Mouse (Mus musculus) frontal cortex, adult 2 months (tissue): Measurements from ENCODE around the gene Pebp1. TPM values are rescaled to one million over a fixed set of nuclear protein-coding genes. Genes with fewer than 3 reads are reported as not detected.
"Not testable (repeated sequence)": the region's sequence is repeated elsewhere in the genome, so short reads cannot be mapped to it uniquely, and the experiment has no call there.

ENCODE experiments used
- DNase-seq, 2 experiments: peaks; one replicate each; pipeline ENCODE4 v3.0.0; 2022; ENCODE audit warnings: low spot score in 1 of 2; ENCODE audit errors: extremely low spot score in 1 of 2
- polyA plus RNA-seq: library from polyadenylated mRNA; depleted of rRNA; stranded (reverse); fragments of >200 nt; gene quantifications from 2 replicates; pipeline ENCODE4 v1.2.3, GENCODE M21; 2012; rRNA removed

Pebp1 gene
- polyA plus RNA-seq, result 740 and 785 TPM in 2 replicates

DNA sequence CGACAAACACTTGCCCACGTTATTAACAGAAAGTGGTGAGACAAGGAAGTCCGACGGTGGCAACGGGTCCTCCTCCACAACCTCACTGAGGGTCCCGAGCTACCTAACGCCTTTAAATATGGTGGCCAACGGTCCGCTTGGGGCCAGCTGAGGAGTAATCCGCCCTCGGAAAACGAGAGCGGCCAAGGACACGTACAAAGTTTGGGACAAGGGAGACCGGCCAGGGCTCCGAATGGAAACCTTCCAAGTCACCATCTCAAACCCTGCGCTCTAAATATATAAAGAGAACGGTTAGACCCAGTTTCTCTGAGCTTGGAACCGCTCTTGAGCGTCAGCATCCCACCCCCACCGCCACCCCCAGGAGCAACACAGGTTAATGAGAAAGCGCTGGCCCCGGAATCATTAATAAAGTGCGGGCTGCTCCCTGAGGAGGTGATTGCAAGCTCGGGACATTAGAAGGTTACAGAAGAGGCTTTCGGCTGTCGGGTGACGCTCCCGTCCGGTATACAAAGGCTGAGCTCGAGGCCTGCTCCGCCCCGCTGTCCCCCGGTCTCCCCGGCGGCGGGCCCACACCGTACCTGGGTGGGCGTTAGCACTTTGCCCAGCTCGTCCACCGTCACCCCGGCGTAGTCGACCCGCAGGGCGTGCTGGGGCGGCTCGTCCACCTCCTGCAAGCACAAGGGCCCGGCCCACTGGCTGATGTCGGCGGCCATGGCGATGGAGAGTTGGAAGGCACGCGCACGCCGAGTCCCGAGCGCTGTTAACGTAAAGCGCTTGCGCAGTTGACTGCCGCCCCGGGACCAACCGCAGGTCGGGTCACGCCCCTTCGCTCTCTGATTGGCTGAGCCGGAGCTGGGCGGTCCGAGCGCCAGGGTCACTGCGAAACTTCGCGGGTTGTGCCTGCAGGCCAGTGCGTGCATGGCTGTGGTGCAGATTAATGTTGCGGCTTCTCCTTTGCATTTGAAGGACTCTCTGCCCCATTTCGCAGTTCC lies at the start of gene Pebp1:
Gene Pebp1, minus strand, starts transcription at position 795 of the 992 bp plus-strand sequence.
- peak; percentile 81 to 95 for DNase-seq

- no peak for DNase-seq
Measured at GRCm38 (mm10) chr5:117330457-117330856, 43.0 kb upstream of the Pebp1 start.

- DNase-seq, result no peak
Measured at GRCm38 (mm10) chr5:117326408-117326807, 39.0 kb upstream of the Pebp1 start.

DNA sequence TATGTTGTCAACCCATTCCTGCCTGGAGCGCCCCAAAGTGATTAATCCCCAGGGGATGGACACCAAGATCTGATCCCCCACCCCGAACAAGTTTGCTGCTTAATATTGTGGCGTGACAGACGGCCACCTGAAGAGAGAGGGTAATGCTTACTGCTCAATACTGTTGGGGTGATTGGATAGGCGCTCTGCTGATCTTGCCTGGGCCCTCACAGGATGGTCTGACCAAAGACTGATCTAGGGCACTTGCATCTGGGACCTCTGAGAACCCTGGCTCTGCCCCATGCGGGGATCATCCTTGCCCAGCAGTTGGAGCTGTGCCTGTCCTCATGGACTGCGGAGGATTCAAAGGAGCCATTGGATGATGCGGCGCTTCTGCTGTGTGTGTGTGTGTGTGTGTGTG lies 36.3 kb upstream of the Pebp1 start:
- no peak for DNase-seq

- peak in 1 of 2 experiments; percentile 28 for DNase-seq
Measured at GRCm38 (mm10) chr5:117318741-117319629, 31.6 kb upstream of the Pebp1 start, which contains the start of gene Vsig10. TSS of gene Vsig10 (plus strand) at chr5:117319083.

DNA sequence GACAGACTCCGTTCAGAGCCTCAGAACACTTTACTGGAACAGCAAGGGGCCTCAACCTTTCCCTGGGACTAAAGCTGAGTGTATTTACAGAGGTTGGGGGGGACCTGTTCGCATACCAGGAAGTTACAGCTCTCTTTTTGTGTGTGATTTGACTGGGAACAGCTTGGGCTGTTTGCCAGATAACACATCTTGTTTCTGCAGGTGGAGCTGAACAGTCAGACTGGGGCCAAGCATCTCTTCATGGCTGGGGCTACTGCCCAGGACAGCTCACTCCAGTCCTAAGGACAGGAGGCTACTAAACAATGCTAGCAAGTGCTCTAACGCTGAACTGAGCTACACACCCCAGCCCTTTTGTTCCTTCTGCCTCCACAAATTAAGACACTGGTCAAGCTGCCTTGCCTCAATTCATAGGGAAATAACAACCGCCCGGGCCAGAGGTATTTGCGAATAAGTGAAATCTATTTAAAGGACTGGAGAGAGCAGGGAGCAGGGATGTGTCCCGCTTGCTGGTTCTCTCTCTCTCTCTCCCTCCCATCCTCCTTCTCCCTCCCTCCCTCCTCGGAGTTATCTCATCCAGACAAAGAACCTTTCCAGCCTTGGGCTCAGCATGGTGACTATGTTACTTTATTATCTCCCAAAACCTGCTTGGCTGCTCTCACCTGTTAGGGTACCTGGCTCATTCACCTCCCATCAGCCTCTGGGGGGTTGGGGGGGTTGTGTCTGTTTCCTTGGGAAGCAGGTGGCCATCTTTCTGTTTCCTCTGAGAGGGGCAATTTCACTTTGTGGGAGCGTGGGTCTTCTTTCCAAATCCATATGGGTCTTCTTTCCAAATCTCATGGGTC lies 27.4 kb upstream of the Pebp1 start:
- DNase-seq, result no peak

DNA sequence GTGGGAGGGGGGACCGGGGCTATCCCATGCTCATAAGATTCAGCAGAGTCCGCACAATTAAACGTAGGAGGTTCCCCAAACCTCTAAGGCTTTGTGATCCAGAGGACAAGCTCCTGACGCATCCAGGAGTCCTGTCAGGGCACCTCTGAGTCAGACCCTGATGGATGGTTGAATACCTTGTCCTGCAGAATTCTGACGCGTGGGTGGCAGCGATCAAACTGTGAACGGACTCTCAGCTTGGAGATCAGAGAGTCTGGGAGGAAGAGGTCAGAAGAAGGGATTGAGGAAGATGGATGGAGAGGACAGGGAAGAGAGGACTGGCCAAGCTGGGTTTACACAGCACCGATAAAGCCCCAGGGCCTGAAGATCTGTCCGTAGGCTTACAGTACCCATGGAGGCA lies 26.5 kb upstream of the Pebp1 start:
- no peak for DNase-seq

DNA sequence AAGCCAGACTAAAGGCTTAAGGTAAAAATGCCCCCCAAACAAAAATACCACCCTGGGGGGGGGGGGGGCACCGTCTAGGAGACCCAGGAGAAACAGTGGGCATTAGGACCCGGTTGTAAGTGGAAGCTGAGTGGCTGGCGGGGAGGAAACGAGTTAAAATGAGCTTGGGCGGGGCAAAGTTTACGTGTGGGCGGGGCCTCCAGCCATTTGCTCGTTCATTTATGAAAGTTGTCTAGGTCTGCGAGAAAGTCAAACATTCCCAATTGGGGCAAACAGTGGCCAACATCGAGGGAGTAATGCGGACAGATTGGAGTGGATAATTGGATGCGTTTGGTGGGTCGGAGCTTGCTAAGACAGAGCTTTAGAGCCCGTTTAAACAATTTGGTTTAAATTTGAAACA lies 26.0 kb upstream of the Pebp1 start:
- no peak for DNase-seq

- DNase-seq, result peak in 1 of 2 experiments; percentile 71
Measured at GRCm38 (mm10) chr5:117307699-117308098, 20.3 kb upstream of the Pebp1 start.

- no peak for DNase-seq
Measured at GRCm38 (mm10) chr5:117306826-117307225, 19.4 kb upstream of the Pebp1 start.

DNA sequence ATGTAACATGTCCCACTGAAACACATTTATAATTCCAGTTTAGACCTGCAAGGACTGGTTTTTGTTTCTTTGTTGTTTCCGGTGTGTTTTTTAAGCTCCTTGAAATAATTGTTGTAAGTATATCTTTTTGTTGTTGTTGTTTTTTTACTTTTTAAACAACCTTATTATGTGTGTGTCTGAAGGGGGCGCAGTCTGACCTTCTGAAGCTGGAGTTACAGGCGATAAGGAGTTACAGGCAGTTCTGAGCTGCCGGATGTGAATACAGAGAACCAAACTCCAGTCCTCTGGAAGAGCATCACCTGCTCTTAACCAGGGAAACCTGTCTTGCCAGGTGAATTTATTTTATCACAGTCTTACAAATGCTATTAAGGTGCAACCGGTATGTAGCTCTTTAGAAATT lies 18.3 kb upstream of the Pebp1 start:
- no peak for DNase-seq

DNA sequence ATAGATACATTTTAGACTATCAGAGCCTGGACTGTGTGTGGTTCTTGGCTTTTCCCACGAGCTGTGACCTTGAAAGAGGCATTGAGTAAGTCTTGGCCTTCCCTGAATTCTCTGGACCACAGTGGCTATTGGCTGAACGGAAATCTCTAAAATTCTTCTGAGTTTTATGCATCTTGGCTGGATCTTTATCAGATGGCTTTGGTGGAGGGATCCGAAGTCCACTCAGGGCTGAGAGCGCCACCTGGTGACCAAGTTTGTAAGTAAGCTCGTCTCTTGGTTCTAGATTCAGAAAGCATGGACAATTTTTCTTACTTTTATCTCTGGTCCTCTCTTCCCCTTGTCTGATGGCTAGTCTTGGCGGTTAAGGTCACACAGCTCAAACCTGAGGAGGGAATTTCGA lies 17.5 kb upstream of the Pebp1 start:
- peak in 1 of 2 experiments; percentile 87 for DNase-seq

GRCm38 (mm10) chr5:117303691-117304579 lies 16.5 kb upstream of the Pebp1 start:
- DNase-seq, result no peak

- no peak for DNase-seq
Measured at GRCm38 (mm10) chr5:117302899-117303298, 15.5 kb upstream of the Pebp1 start.

GRCm38 (mm10) chr5:117295011-117295410 lies 7.6 kb upstream of the Pebp1 start:
- no peak for DNase-seq

DNA sequence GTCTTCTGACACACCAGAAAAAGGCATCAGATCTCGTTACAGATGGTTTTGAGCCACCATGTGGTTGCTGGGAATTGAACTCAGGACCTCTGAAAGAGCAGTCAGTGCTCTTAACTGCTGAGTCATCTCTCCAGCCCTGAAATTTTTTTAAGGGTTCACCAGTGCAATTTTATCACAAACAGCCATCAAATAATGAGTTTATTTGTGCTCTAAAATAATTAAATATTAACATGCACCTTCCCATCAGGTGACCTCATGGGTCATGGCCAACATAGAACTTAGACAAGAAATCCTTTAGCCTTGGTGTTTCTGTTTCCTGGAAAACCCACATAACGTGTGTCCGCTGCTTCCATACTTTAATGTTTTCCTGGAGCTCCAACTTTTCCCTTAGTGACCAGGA lies 6.4 kb upstream of the Pebp1 start:
- not testable (repeated sequence) for DNase-seq

DNA sequence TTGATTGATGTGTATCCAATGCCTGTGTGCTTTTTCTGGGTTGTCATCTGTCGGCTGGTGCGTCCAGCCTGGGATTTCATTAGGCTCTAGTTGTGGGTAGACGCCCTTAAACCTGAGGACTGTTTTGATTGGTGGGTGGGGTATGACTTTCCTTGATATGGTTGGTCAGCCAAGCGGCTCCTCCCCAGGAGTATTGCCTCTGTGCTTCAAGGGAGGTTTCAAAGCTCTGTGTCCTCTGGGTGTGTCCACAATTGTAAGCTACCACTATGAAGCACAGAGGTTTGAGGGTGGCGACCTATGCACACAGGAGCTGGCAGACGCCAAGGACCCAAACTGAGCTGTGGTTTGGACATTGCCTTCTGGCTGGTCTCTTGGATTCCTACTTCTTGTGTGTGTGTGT lies 5.1 kb upstream of the Pebp1 start:
- DNase-seq, result no peak

DNA sequence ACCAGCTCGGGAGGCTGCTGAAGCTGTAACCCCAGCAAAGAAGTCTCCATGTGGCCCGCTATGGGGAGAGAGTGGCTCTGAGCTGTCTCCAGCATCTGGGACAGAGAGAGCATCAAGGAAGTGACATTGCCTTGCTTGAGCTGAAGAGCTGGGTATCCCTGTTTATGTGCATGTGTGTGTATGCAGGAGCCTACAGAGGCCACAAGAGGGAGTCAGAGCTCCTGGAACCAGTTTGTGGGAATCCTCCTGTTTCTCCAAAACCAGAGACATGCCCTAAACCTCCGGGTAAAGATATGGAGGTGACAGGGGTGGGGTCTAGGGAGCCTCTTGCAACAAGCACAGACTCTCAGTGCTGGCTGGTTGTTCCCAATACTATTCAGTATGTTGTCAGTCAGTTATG lies 3.9 kb upstream of the Pebp1 start:
- DNase-seq, result no peak

- no peak for DNase-seq
Measured at GRCm38 (mm10) chr5:117290081-117290480, 2.7 kb upstream of the Pebp1 start.
